Mouse (Mus musculus) fibroblast of lung, adult 2 months (primary cell): ENCODE results near the gene Kcng1.

ENCODE experiments used
- DNase-seq: peaks from one replicate; pipeline ENCODE4 v3.0.0-alpha.2; 2011; ENCODE audit warnings: low read depth

The Kcng1 gene

DNA sequence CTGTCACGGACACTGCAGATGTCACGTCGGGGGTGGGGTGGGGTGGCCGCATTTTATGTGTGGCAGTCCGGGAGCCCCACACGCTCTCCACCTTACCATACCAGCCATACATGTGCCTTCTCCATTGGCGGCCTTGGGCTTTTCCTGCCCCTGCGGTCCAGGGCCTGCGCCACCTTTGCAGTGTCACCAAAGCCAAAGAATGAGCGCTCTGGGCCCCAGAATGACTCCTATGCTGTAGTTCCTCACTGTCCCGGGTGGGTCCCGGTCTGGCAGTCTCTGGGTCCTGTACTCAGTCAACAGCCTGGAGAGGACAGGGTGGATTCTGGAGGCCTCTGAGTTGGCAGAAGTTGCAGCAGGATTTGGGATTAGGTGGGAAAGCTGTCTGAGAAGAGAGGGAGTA lies at the start of gene Kcng1:
Kcng1 (minus strand) TSS at position 155 of the 400 bp plus-strand sequence.
- no peak for DNase-seq

DNA sequence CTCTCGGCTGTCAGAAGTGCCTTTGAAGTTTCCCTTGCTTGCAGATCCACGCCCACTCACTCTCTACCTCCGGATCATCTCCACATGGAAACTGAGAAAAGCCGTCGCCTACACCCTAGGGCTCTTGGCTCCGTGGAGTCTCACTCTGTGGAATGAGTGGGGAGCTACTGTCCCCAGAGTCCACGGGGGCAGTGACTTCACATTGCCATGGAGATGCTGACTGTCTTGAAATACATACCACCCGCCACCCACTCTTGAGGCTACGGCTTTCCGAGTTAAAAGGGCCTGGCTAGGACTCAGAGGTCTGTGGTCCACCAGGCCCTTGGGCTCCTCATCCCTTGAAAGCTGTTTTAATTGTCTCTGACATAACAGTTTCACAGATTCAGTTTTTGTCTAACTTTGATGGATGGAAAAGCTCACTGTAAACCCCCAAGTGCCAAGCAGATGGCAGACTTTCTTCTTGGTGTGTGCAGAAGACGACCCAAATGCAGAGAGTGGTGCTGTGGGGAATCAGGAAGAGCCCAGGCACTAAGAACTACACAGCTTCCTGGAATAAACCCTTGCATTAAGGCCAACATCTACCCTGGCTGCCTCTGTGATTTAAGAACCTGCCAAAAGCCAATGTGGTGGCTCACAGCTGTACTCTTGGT lies 49.0 kb upstream of the Kcng1 start:
- DNase-seq, result no peak

DNA sequence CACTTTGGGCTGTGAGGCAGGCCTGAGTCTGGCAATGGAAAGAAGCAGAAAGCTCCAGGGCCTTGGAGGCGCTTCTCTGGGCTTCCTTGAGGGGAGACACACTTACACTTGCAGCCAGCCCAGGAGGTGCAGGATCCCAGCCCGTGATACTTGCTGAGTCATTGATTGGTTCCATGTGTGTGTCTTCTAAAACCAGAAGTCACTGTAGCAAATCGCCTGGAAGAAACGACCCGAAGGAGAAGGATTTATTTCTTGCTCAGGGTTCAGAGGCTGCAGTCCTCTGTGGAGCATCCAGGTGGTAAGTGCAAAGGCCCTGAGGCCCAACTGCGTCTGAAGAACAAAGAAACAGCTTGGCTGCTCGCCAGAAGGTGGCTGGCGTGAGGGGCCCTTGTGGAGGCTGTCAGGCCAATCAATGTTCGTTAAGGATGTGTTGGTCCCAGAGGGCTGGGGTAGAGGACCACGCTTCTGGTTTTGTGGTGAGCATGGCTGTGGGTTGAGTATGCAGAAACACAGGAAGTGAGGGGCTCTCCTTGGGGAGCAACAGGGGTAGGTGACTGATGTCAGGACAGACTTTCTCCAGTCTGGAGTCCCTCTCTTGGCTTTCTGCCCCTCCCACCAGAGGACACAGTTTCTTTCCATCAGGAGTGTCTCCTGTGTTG lies 40.3 kb upstream of the Kcng1 start:
- DNase-seq, result peak; percentile 11

DNA sequence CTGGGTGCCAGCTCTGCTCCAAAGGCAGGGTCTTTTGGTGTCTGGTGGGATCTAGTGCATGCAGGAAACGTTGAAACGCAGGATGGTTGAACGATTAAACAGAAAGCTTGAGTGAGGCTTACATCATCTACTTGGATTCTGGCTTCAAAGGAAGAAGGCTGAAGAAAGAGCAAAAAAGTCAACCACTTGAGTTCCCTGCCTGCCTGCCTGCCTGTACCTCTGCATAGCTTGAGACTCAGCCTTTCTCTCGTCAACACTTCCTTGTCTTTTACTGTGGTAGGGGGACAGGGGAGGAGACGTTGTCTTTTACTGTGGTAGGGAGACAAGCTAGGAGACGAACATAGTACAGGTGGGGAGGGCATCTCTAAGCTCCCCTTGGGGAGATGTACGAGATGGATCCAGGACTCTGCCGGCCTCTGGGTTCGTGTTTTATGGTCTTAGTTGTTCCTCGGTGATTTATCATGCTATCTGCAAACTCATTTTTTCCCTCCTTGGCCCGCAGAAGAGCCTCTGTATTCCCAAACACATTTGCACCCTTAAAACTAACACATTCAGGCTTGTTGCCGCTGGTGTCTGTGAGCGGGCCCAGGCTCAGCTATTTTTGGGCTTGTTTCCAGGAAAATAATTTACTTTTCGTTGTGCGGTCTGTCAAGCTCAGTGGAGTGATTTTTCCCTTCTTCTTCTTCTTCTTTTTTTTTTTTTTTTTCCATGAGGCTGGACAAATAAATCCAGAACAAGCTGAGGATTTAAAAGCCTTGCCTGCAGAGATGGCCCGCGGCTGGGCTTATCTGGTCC lies 39.0 kb upstream of the Kcng1 start:
- DNase-seq, result no peak

DNA sequence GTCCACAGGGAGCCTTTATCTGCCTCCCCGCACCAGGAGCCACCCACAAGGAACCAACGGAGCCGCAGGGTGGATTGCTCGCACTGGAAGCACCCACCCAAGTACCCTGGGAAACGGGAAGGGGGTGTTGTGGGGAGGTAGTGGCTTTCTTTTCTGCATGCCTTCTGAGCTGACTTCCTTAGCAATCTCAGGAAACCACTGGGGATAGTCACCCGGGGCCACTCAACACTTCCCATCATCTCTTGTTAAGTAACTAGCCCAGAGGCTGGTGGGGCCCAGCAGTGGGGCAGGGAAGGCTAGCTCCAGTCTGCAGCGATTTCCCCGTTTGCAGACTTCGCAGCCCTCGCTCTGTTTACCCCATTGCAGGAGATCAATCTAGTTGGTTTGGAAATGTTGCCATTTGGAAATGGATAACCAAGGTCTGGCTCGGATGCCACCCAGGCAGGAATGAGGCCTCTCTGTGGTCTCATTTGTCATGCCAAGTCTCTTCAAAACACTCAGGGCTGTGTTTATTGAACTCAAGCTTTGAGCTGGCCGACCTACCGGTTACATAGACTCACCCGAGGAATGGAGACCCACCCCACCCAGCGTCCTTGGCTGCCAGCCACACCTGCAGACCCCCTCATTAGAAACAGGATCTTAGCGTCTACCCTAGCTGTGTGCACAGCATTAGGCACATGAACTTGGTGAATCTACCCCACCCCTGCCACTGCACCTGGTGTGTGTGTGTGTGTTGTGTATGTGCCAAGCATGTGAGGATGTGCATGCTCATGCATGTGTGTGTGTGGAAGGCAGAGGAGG lies 33.3 kb upstream of the Kcng1 start:
- no peak for DNase-seq

DNA sequence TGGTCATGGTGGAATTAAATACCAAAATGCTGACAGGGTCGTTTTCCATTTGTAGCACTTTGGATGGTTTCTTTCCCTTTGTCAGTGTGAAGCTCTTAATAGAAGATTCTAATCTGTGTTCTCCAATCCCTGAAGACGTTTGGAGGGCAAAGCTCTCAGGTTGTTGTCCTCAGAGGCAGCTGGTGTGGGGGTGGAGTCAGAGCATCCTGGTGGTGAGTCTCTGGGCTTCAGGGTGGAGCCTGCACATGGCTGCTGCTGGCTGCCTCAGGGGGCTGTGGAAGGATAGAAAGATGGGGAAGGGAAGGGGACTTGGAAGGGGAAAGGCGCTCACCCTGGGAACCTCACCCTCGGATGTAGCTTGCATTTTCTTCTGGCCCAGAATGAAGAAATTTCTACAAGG lies 31.0 kb upstream of the Kcng1 start:
- no peak for DNase-seq

DNA sequence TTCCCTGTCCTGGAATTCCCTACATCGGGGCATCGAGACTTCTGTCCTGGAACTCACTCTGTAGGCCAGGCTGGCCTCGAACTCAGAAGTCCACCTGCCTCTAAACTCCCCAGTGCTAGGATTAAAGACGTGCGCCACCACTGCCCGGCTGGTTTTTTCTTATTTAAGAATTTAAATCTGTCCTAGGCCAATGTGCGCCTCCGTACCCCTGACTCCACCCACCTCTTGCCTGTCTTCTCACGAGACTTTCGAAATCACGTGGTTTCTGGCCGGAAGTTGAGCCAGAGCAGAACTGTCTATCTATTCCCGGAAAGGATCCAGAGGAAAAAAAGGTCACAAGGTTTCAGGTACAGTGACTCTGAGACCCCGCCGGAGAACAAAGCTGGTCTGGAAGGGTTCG lies 29.5 kb upstream of the Kcng1 start:
- DNase-seq, result no peak

DNA sequence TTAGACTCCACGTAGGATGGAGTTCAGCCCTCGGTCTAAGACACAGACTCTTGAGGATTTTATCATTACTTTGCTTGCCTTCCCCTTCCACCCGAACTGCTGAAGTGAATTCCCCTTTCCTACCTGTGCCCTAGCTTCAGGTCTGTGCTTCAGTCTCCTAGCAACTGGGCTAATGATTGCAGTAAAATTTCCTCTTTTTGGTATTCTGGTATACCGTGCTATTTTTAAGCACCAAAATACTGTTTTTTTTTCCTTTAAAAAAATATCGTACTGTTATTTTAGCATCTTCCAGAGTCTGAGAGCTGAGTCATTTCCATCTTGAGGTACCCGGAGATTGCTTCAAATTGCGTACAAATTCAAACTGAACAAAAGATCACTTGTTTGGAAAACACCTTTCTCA lies 27.4 kb upstream of the Kcng1 start:
- no peak for DNase-seq

DNA sequence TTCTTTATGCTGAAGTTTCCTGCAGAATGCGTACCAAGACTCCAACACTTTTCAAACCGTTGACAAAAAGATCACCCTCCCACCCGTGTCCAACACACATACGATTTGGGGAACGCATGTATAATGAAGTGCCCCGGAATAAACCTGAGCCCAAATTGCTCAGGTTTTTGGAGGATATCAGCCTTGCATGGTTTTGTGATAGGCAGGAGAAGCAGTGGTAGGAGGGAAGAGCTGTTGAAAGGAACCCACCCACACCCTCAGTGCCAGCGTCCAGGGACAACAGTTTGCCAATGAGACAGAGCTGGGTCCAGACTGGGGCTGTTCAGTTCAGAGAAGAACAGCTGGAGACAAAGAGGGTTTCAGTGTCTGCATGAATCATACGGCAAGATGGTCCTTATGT lies 18.1 kb upstream of the Kcng1 start:
- no peak for DNase-seq

DNA sequence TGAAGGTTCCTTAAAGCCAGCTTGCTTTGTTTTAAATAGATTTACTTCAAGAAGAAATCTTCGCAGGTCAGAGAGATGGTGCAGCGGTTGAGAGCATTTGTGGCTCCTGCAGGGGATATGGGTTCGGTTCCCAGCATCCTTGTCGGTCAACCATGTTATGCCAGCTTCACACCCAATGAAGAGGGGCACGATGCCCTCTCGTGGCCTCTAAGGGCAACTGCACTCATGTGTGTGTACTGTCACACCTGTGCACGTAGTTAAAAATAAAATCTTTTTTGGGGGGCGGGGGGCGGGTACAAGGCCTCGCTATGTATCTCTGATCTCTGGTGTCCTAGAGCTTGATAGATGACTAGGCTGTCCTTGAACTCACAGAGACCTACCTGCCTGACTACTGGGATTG lies 15.0 kb upstream of the Kcng1 start:
- no peak for DNase-seq

DNA sequence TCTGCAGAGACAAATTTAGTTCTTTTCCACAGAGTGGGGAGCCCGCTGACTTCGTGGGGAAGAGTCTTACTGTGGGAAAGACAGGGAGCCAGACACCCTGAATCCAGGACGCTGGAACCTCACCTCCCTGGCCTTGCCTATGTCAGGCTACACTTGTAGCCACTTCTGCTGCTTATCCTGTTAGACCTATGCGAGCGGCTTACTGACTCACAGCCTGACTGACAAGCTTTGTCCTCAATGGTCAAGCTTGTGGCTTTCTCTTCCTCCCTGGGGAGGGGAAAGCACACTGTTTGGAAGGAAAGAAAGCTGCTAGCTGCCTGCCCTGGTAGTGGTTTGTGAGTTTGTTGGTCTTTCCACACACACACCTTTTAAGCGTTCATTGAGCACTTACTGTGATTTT lies 11.0 kb upstream of the Kcng1 start:
- no peak for DNase-seq

DNA sequence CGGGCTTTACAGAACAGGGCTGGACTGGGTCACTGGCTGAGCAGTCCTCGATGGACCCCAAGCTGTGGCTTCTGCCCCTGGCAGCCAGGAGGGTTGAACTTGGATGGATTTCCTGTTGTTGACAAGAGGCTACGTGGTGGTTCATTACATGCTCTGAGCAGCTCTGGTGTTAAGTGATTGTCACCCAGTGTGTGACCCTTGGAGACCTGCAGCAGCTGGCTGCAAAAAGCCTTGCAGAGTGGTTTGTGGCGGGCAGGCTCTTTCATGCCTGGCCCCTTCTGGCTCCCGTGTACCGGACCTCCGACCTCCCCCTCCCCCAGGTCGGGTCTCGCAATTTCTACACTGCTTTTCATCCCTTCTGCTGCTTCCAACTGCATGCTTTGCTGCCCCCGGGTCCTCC lies 10.5 kb upstream of the Kcng1 start:
- no peak for DNase-seq

DNA sequence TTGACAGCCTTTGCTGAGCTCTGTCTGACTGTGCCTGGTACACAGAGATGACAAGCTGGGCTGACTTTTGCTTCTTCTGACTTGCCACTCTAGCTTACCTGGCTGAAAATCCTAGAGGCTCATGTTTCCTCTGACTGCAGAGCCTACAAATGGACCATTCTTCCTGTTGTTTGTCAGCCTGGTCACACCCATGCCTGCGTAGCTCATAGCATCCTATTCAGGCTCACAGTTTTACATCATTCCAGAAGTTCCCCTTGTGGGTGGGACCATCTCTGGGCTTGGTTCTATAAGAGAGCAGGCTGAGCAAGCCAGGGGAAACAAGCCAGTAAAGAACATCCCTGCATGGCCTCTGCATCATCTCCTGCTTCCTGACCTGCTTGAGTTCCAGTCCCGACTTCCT lies 8.3 kb upstream of the Kcng1 start:
- no peak for DNase-seq

DNA sequence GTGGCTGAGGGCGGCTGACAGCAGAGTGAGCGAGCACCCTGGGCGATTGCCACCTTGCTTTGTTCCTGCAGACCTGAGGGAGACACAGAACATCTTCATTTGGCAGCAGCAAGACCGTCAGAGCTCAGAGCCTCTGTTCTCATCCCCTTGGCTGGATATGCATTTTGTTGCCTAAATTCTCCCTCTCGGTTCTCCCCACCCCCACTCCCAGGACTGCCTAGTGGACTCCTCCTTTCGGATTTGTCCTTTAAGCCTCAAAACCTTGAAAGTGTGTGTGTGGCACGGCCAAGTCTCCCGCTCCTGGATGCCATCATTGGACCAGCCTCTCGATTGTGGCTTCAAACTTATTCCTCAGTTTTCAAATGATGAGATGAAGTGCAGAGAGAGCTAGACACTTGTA lies 7.5 kb upstream of the Kcng1 start:
- DNase-seq, result no peak

DNA sequence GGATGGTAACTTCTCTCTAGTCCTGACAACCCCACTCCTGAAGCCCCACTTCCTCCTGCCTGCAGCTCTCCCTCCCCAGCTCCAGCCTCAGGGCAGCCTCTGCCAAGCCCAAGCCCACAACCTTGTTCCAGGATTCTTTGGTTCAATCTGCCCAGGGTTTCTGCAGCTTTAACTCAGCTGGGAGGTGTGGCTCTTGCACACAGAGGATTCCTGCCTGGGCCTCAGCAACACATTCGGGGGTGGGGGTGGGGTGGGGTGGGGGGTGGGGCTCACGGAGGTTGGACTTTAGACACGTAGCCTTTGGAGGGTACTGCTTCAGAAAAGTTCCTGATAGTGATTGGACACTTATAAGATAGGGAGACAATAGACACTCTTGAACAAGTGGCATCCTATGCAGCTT lies 5.5 kb upstream of the Kcng1 start:
- DNase-seq, result no peak

DNA sequence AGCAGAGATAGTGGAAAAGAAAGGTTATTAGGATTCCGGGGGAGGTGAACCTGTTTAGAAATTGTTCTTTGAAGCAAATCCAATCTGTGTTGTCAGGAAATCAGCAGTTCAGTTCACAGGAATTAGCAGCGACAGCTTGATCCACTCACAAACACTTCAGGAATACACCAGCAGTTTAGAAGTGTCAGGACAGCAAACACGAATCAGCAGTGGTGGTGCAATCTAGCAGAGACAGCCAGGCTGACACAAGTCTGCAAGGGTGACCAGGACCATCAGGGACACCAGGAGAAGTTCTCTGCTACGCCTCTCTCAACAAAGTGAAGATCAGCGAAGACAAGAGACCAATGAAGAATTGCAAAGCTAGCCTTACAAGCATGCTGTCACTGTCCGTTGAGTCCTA lies 3.6 kb upstream of the Kcng1 start:
- DNase-seq, result no peak

DNA sequence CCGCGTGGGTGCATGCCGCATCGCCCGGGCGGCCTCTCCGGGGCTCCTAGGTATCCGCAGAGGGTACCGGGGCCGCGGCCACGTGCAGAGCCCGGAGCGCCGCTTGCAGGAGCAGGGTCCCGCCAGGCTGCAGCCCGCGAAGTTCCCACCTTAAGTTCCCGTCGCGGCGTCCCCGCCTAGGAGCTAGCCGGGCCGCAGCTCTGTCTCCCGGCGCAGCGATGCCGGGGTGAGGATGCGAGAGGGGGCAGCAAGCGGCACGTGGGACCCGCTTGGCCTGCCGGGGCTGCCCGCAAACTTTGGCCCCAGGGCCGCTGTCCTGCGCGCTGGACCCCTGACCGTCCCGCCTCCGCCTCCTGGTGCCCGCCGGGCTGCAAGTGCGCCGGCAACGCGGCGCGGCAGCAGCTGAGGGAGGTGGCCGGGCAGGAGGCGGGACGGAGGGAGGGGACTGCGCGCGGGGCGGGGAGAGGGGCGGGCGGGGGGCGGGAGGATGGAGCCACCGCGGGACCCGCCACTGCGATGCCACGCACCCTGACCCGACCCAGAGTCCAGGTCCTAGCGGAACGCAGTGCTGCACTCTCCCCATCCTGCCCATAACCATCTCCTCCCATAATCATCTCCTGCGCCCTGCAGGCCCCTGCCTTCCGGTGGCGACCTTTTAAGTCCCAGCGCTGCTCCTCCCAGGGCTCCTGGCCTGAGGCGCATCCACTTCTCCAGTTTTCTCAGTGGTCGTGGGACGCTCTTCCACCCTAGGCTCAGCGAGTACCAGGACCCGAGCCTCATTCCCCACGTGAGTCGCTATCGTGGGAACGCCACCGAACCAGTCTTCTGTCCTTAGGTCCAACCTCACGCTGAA lies 581 bp downstream of the Kcng1 start:
- DNase-seq, result no peak

DNA sequence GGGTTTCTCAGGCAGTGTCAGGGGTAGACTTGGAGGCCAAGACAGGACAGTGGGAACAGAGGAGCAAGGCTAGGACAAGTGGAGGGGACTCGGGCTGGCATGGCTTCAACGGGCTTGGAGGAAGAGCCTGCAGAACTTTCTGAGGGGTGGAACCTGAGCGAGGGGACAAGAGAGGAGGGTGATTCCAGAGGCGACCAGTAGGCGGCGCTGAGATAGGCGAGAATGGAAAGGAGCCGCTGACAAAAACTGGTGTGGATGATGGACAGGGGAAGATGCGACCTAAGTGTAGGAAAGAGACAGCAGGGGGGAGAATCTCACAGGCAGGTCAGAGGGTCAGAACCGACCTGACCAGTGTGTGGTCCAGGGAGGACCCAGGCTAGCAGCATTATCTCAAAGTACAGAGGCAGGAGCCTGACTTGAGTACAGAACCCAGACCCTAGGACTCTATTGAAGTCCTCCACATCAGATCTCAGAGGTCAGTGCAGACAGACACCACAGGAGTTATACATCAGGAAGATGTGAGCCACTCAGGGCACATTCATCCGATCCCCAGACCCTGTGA lies 7.1 kb downstream of the Kcng1 start:
- no peak for DNase-seq

DNA sequence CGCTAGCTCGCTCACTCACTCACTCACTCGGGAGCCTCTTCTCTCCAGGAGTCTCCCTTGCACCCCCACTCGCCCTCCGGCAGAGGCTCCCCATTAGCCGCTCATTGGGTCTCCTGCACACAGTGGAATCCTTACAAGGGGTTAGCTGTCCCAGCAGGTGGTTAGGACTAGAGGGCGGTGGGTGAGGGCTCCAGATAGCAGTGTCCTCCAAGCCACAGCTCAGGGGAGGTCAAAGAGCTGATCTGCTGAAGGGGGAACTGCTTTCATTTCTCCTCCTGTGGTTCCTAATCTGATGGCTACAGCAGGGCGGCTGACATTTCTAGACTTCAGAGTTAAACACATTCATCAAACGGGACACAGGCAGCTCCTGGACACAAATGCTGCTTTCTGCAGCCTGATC lies 8.1 kb downstream of the Kcng1 start:
- DNase-seq, result no peak

DNA sequence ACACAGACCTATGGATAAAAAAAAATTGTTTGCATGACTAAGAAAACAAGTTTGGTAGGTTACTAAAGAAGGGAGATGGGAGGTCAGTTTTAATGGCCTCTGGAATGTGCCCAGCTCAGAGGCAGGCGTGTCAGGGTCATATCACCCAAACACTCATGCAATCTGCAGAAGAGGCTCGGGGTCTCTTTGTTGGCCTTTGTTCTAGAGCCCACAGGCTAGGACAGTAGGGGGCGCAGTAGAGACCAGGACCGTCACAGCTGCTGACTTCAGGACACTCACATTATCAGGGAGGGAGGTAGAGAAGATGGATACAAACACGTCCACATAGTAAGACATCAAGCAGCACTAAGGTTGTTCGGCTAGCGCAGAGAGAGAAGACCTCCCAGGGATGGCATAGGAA lies 13.5 kb downstream of the Kcng1 start:
- no peak for DNase-seq

DNA sequence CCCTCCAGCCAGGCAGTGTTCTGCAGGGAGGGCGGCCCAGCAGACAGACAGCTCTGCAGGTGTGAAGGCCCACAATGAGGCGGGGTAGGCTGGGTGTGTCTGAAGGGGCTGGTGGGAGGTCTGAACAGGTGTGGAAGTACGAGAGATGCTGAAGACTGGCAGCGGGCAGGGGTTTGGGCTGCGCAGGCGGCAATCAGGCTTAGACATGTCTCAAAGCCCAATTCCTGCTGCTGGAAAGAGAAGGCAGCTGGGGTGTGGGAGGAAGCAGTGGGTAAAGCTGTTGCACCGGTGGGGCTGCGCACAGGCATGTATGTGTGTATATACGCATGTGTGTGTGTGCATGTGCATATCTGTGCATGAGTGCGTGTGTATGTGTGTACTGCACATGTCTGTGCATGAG lies 20.6 kb downstream of the Kcng1 start:
- DNase-seq, result no peak
